Mouse (Mus musculus): Measurements from ENCODE around the gene 1700022I11Rik. TPM values are rescaled to one million over a fixed set of nuclear protein-coding genes. Genes with fewer than 3 reads are reported as not detected.

The 1700022I11Rik gene
- polyA plus RNA-seq, 1 experiment, result 22.4 TPM

- peaks cover 32% of the 10 kb centered on the region for H3K4me1 ChIP-seq (ENCODE audit: control insufficient read depth, insufficient read depth, low read length)
- peak overlapping the region; percentile 95; the same call in 1 of the 2 replicates for H3K4me3 ChIP-seq (ENCODE audit: control insufficient read depth, low read depth, low read length)
- TF ChIP-seq POLR2A (IDR thresholded peaks at IDR 0.05; ENCODE audit: control insufficient read depth, low read depth, low read length), result no peak
- TF ChIP-seq CTCF (IDR thresholded peaks at IDR 0.05; ENCODE audit: control insufficient read depth, insufficient read depth, insufficient replicate concordance, low read depth, low read length), result no peak
- no peak overlapping the region for H3K27ac ChIP-seq (ENCODE audit: control insufficient read depth, insufficient read depth, low read depth, low read length)
- no peaks in the 10 kb centered on the region for H3K36me3 ChIP-seq (ENCODE audit: control insufficient read depth, insufficient read depth, low read length)
- H3K27me3 ChIP-seq (ENCODE audit: control insufficient read depth, insufficient read depth, low read length), result no peaks in the 10 kb centered on the region
Measured at GRCm38 (mm10) chr4:42951206-42952195, 17.9 kb upstream of the 1700022I11Rik start.

DNA sequence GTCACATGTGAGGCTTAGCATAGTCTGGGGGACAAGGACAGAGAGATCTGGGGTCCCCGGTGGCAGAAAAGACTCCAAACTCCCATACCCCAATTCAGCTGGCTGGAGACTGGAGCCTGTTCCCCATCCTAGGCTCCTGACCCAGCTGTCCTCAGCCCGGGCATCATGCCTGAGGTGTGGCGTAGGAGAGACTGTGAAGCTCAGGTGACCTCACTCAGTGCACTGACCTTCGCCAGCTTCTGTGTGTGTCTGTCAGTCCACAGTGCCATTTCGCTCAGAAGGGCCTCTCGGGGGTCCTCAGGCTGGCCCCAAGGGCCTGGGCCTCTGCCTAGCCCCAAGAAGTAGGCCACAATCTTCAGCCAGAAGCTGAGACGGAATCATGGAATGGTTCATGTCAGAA lies 16.8 kb upstream of the 1700022I11Rik start:
- Histone ChIP-seq H3K4me1 (ENCODE audit: control insufficient read depth, insufficient read depth, low read length) (peaks cover 27% of the 10 kb centered on the region), H3K36me3 (ENCODE audit: control insufficient read depth, insufficient read depth, low read length) (no peaks in the 10 kb centered on the region; the same call in 1 of the 2 replicates), H3K4me3 (ENCODE audit: control insufficient read depth, low read depth, low read length) (no peak overlapping the region), H3K27me3 (ENCODE audit: control insufficient read depth, insufficient read depth, low read length) (no peaks in the 10 kb centered on the region), H3K27ac (ENCODE audit: control insufficient read depth, insufficient read depth, low read depth, low read length) (no peak overlapping the region)
- TF ChIP-seq CTCF (IDR thresholded peaks at IDR 0.05; ENCODE audit: control insufficient read depth, insufficient read depth, insufficient replicate concordance, low read depth, low read length) (no peak), POLR2A (IDR thresholded peaks at IDR 0.05; ENCODE audit: control insufficient read depth, low read depth, low read length) (no peak)

DNA sequence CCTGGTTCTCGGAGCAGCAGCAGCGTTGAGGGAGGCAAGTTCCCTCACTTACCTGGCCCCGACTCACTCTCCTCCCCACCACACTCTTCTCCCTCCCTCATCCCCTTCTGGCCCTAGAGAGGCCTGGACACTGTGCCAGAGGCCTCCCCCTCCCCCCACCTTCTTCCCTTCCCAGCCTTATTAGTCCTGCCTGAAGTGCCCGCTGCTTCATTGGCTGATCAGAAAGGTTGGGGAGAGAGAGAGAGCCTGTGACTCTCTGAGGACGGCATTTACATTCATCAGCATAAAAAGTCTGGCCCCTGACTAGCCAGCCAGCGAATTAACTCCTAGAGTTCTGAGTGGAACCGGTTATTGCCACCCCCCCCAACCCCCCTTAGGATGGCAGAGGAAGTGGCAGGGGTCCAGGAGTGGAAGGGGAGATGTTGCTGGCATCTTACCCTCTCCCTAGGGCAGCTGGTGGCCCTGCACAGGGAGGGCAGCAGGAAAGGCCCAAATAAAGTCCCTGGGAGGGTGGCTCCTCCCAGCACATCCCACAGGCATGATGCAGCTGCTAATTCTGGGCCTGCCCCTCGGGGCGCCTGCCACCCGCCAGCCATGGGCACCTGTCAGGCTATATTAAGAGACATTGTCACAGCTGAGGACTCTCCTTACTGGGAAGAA lies 15.8 kb upstream of the 1700022I11Rik start:
- Histone ChIP-seq H3K27me3 (ENCODE audit: control insufficient read depth, insufficient read depth, low read length) (no peaks in the 10 kb centered on the region), H3K27ac (ENCODE audit: control insufficient read depth, insufficient read depth, low read depth, low read length) (no peak overlapping the region; the same call in 1 of the 2 replicates), H3K4me1 (ENCODE audit: control insufficient read depth, insufficient read depth, low read length) (peaks cover 21% of the 10 kb centered on the region), H3K36me3 (ENCODE audit: control insufficient read depth, insufficient read depth, low read length) (no peaks in the 10 kb centered on the region; the same call in 1 of the 2 replicates), H3K4me3 (ENCODE audit: control insufficient read depth, low read depth, low read length) (no peak overlapping the region)
- TF ChIP-seq CTCF (IDR thresholded peaks at IDR 0.05; ENCODE audit: control insufficient read depth, insufficient read depth, insufficient replicate concordance, low read depth, low read length) (no peak), POLR2A (IDR thresholded peaks at IDR 0.05; ENCODE audit: control insufficient read depth, low read depth, low read length) (no peak)

- Histone ChIP-seq H3K36me3 (ENCODE audit: control insufficient read depth, insufficient read depth, low read length) (no peaks in the 10 kb centered on the region; the same call in 1 of the 2 replicates), H3K27me3 (ENCODE audit: control insufficient read depth, insufficient read depth, low read length) (no peaks in the 10 kb centered on the region), H3K4me1 (ENCODE audit: control insufficient read depth, insufficient read depth, low read length) (peaks cover 16% of the 10 kb centered on the region), H3K4me3 (ENCODE audit: control insufficient read depth, low read depth, low read length) (no peak overlapping the region), H3K27ac (ENCODE audit: control insufficient read depth, insufficient read depth, low read depth, low read length) (no peak overlapping the region)
- TF ChIP-seq CTCF (IDR thresholded peaks at IDR 0.05; ENCODE audit: control insufficient read depth, insufficient read depth, insufficient replicate concordance, low read depth, low read length), result peak; percentile 87; the same call in 1 of the 2 replicates
- no peak for TF ChIP-seq POLR2A (IDR thresholded peaks at IDR 0.05; ENCODE audit: control insufficient read depth, low read depth, low read length)
Measured at GRCm38 (mm10) chr4:42954297-42954696, 15.1 kb upstream of the 1700022I11Rik start.

- H3K27ac ChIP-seq (ENCODE audit: control insufficient read depth, insufficient read depth, low read depth, low read length), result no peak overlapping the region
- peaks cover 14% of the 10 kb centered on the region for H3K4me1 ChIP-seq (ENCODE audit: control insufficient read depth, insufficient read depth, low read length)
- H3K27me3 ChIP-seq (ENCODE audit: control insufficient read depth, insufficient read depth, low read length), result no peaks in the 10 kb centered on the region
- no peak overlapping the region for H3K4me3 ChIP-seq (ENCODE audit: control insufficient read depth, low read depth, low read length)
- H3K36me3 ChIP-seq (ENCODE audit: control insufficient read depth, insufficient read depth, low read length), result no peaks in the 10 kb centered on the region; the same call in 1 of the 2 replicates
- TF ChIP-seq POLR2A (IDR thresholded peaks at IDR 0.05; ENCODE audit: control insufficient read depth, low read depth, low read length) (no peak), CTCF (IDR thresholded peaks at IDR 0.05; ENCODE audit: control insufficient read depth, insufficient read depth, insufficient replicate concordance, low read depth, low read length) (no peak)
Measured at GRCm38 (mm10) chr4:42955200-42955599, 14.2 kb upstream of the 1700022I11Rik start.

DNA sequence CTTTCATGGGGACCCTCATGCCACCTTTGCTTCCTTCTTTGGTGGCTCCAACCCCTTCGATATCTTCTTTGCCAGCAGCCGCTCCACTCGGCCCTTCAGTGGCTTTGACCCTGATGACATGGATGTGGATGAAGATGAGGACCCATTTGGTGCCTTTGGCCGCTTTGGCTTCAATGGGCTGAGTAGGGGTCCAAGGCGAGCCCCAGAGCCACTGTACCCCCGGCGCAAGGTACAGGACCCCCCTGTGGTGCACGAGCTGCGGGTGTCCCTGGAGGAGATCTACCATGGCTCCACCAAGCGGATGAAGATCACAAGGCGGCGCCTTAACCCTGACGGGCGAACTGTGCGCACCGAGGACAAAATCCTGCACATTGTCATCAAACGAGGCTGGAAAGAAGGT lies 12.8 kb upstream of the 1700022I11Rik start:
- H3K27ac ChIP-seq (ENCODE audit: control insufficient read depth, insufficient read depth, low read depth, low read length), result no peak overlapping the region
- no peaks in the 10 kb centered on the region; the same call in 1 of the 2 replicates for H3K36me3 ChIP-seq (ENCODE audit: control insufficient read depth, insufficient read depth, low read length)
- peaks cover 9% of the 10 kb centered on the region for H3K4me1 ChIP-seq (ENCODE audit: control insufficient read depth, insufficient read depth, low read length)
- H3K4me3 ChIP-seq (ENCODE audit: control insufficient read depth, low read depth, low read length), result no peak overlapping the region
- no peak for TF ChIP-seq CTCF (IDR thresholded peaks at IDR 0.05; ENCODE audit: control insufficient read depth, insufficient read depth, insufficient replicate concordance, low read depth, low read length)
- no peak for TF ChIP-seq POLR2A (IDR thresholded peaks at IDR 0.05; ENCODE audit: control insufficient read depth, low read depth, low read length)
- H3K27me3 ChIP-seq (ENCODE audit: control insufficient read depth, insufficient read depth, low read length), result no peaks in the 10 kb centered on the region

DNA sequence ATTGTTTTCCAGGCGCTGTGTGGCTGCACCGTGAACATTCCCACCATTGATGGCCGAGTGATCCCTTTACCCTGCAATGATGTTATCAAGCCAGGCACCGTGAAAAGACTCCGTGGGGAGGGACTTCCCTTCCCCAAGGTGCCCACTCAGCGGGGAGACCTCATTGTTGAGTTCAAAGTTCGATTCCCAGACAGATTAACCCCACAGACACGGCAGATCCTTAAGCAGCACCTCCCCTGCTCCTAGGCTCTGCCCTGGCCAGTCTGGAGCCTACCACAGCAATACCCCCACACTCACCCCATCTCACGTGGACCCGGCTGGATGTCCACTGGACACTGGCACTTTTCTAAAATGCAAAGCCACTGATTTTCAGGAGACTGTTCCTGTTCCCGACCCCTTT lies 12.1 kb upstream of the 1700022I11Rik start:
- Histone ChIP-seq H3K27ac (ENCODE audit: control insufficient read depth, insufficient read depth, low read depth, low read length) (no peak overlapping the region), H3K4me3 (ENCODE audit: control insufficient read depth, low read depth, low read length) (no peak overlapping the region), H3K27me3 (ENCODE audit: control insufficient read depth, insufficient read depth, low read length) (no peaks in the 10 kb centered on the region), H3K4me1 (ENCODE audit: control insufficient read depth, insufficient read depth, low read length) (peaks cover 9% of the 10 kb centered on the region), H3K36me3 (ENCODE audit: control insufficient read depth, insufficient read depth, low read length) (no peaks in the 10 kb centered on the region; the same call in 1 of the 2 replicates)
- TF ChIP-seq CTCF (IDR thresholded peaks at IDR 0.05; ENCODE audit: control insufficient read depth, insufficient read depth, insufficient replicate concordance, low read depth, low read length) (no peak), POLR2A (IDR thresholded peaks at IDR 0.05; ENCODE audit: control insufficient read depth, low read depth, low read length) (no peak)

All from testis, adult 2 months (tissue).